Mouse (Mus musculus) myocyte (in vitro differentiated cells): ENCODE results near the gene Pnkp.

Source experiments
- MYOG ChIP-seq, 3 experiments: IDR thresholded peaks; one replicate each; pipeline ENCODE4 v1.6.1; 2011; ENCODE audit warnings: control low read depth in 2 of 3, low read depth in 2 of 3, mild to moderate bottlenecking in 2 of 3; ENCODE audit not compliant: insufficient read length in 2 of 3, control insufficient read depth in 1 of 3, insufficient read depth in 1 of 3
- USF1 ChIP-seq: IDR thresholded peaks from one replicate; pipeline ENCODE4 v1.6.1; 2011; ENCODE audit warnings: low read depth, mild to moderate bottlenecking, control low read depth, moderate library complexity

GRCm38 (mm10) chr7:44826771-44827170 lies 30.2 kb upstream of the Pnkp start:
- TF ChIP-seq USF1 (no peak), MYOG (IDR thresholded peaks at IDR 0.05; ENCODE audit: control insufficient read depth in 1 of 3, insufficient read depth in 1 of 3, insufficient read length in 2 of 3, low read depth in 2 of 3) (no peak)
